In the genomic region with DNA sequence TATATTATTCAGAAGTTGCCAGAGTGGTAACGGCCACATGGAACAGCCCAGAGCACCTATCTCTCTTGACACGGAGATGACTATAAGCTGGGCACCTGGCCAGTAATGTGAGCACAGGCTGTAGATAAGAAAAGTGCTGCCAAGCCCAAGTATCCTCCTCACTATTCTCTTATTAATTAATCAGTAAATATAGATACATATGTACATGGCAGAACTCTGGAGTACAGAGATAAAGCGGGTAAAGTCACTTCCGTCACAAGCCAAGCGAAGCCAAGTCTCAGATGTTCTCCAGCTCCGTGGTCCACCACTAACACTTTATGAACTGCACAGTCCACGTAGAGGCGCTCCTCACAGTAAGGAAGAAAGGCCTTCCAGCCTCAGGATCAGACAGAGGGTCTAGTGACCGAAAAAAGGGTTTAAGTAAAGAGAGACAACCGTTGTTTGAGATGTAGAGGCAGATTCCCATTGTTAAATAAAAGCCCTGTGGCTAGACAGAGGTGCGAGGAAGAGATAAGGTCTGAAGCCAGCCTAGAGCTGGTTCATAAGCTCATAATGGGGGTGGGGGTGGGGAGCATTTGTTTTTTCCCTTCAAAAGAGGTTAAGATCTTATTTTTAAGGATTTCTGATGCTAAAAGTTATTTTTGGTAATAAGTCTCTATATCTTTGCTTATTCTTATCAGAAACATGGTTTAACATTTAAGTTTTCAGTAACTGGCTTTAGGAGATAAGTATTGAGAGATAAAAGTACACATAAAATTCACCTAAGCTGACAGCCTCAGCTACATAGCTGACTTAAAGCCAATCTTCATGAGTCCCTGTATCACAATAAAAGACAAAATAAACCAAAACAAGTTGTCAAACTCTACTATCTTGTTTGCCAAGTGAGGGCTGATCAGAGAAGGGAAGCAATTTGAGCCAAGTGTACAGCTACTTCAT, we compare ENCODE assay signal across 9 mouse cellular contexts.
DNase-seq lines count a peak whose midpoint lies in the region; ATAC-seq lines count a peak whose summit lies in the region.
"Had no signal": no experiment of that assay in that cellular context is flagged by ENCODE, and none has a peak within 500 bp of the region (broad histone marks: within the 10 kb centered on the region; RNA-seq: fewer than 3 reads in every experiment).

No protein-coding gene starts in this region.

- no peak overlapping the region for H3K9ac ChIP-seq in heart, embryonic 12.5 days

- H3K27ac ChIP-seq in heart, embryonic 12.5 days (ENCODE audit: poor library complexity, severe bottlenecking): peak overlapping the region; percentile 62; the same call in 1 of the 2 replicates

- peak; percentile 55 for ATAC-seq in heart, embryonic 12.5 days (ENCODE audit: insufficient number of reproducible peaks, low FRiP score)
- peak; percentile 80 for ATAC-seq in common myeloid progenitor, adult 5-6 weeks (replicated peaks; ENCODE audit: low read depth, poor library complexity, severe bottlenecking)

- H3K9me3 ChIP-seq in heart, embryonic 12.5 days (replicated peaks): no peaks in the 10 kb centered on the region

- no peak overlapping the region for H3K4me3 ChIP-seq in heart, embryonic 12.5 days

- WGBS in heart, embryonic 12.5 days: 35% methylated on average over 11 of the region's 11 CpGs

- peak overlapping the region; percentile 27 for H3K4me2 ChIP-seq in heart, embryonic 12.5 days

- no peaks in the 10 kb centered on the region for H3K27me3 ChIP-seq in heart, embryonic 12.5 days (replicated peaks)
- H3K27me3 ChIP-seq: CH12.LX had no signal

- no peaks in the 10 kb centered on the region for H3K36me3 ChIP-seq in heart, embryonic 12.5 days

- H3K4me1 ChIP-seq in heart, embryonic 12.5 days (replicated peaks): peaks cover 48% of the 10 kb centered on the region

- DNase-seq in heart, adult 8-10 months (ENCODE audit: low spot score): no peak
- DNase-seq in liver (peak; percentile 80), adipocyte (ENCODE audit: low spot score) (no peak)
- peak; percentile 80 to 87 for DNase-seq in spleen, postnatal 4 days (ENCODE audit: low spot score in 2 of 2)
- DNase-seq in left cerebral cortex, adult 11 months (ENCODE audit: low spot score): no peak
- DNase-seq: thymus, adult 18-20 months had no signal

Comparison
In these comparisons a context has a peak if more than half of its experiments do, and no peak if none do; other contexts are left out.
1. DNase-seq: peak in liver (single experiment) and spleen, postnatal 4 days (2 of 2); none in heart, adult 8-10 months (single experiment), adipocyte (single experiment) and left cerebral cortex, adult 11 months (single experiment).